26 mouse cellular contexts compared by ENCODE assay signal in the genomic region with DNA sequence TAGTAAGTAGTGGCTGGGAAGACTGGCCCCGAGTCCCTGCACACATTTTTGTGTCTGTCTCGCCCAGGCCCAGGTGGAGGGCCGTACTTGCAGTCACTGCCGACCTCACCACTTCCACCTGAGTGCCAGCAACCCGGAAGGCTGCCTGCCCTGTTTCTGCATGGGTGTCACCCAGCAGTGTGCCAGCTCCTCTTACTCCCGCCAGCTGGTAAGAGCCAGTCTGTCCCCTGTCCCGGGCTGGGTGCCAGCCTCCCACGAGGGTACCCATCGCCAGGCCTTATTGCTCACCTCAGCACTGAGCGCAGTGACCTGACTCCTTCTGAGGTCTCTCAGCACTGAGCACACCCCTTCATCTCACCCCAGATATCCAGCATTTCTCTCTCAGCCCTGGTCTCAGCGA. TPM values are rescaled to one million over a fixed set of nuclear protein-coding genes. Genes with fewer than 3 reads are reported as not detected.
DNase-seq lines count a peak whose midpoint lies in the region; TF ChIP-seq lines count a peak whose summit lies in the region.
"Had no signal": no experiment of that assay in that cellular context is flagged by ENCODE, and none has a peak within 500 bp of the region (broad histone marks: within the 10 kb centered on the region; RNA-seq: fewer than 3 reads in every experiment).

No protein-coding gene starts in this region.

- no peaks in the 10 kb centered on the region for H3K27me3 ChIP-seq in cerebellum, adult 2 months (ENCODE audit: control insufficient read depth, insufficient read depth, low read length)
- H3K27me3 ChIP-seq in forebrain, embryonic 10.5 days (ENCODE audit: poor library complexity, severe bottlenecking) = no peaks in the 10 kb centered on the region
- H3K27me3 ChIP-seq: embryonic facial prominence, embryonic 15.5 days; hindbrain, embryonic 15.5 days; kidney, embryonic 15.5 days; lung, embryonic 15.5 days had no signal

- H3K9me3 ChIP-seq in forebrain, embryonic 10.5 days = peaks cover 3% of the 10 kb centered on the region; the same call in 1 of the 2 replicates
- H3K9me3 ChIP-seq: embryonic facial prominence, embryonic 15.5 days; hindbrain, embryonic 15.5 days; kidney, embryonic 15.5 days; limb, embryonic 10.5 days; lung, embryonic 15.5 days had no signal

- WGBS in cerebellum, adult 2 months = 18% methylated on average over 11 of the region's 11 CpGs
- WGBS in forebrain, embryonic 10.5 days = 92% methylated on average over 11 of the region's 11 CpGs

- no peak for TF ChIP-seq CTCF in cerebellum, adult 2 months (IDR thresholded peaks at IDR 0.05; ENCODE audit: borderline replicate concordance, insufficient read depth, low read depth, low read length)

- H3K4me3 ChIP-seq in cerebellum, adult 2 months (replicated peaks; ENCODE audit: insufficient read depth, low read depth, low read length) = no peak overlapping the region
- H3K4me3 ChIP-seq in forebrain, embryonic 10.5 days = no peak overlapping the region
- H3K4me3 ChIP-seq: embryonic facial prominence, embryonic 15.5 days; heart, adult 2 months; hindbrain, embryonic 15.5 days; kidney, embryonic 15.5 days; limb, embryonic 10.5 days; lung, embryonic 15.5 days had no signal

- intact Hi-C loops in gastrocnemius, postnatal 36 days (cut with DNase I) = no loop called here

- peaks cover 40% of the 10 kb centered on the region for H3K4me1 ChIP-seq in cerebellum, adult 2 months (ENCODE audit: control insufficient read depth, insufficient read depth, low read length)
- H3K4me1 ChIP-seq in forebrain, embryonic 10.5 days = no peaks in the 10 kb centered on the region
- H3K4me1 ChIP-seq: embryonic facial prominence, embryonic 15.5 days; hindbrain, embryonic 15.5 days; kidney, embryonic 15.5 days; limb, embryonic 10.5 days; lung, embryonic 15.5 days had no signal

- no peak overlapping the region for H3K27ac ChIP-seq in cerebellum, adult 2 months (ENCODE audit: insufficient read depth, low read length)
- no peak overlapping the region for H3K27ac ChIP-seq in forebrain, embryonic 10.5 days
- H3K27ac ChIP-seq: embryonic facial prominence, embryonic 15.5 days; heart, adult 2 months; hindbrain, embryonic 15.5 days; kidney, embryonic 15.5 days; limb, embryonic 10.5 days; lung, embryonic 15.5 days had no signal

- DNase-seq in gastrocnemius, adult 8-10 months (ENCODE audit: low spot score in 2 of 2) = peak; percentile 36 to 44
- no peak for DNase-seq in gastrocnemius, postnatal 36 days
- DNase-seq in heart, postnatal 4 days = peak; percentile 43
- DNase-seq in heart, adult 8-10 months (ENCODE audit: low spot score) = no peak
- peak; percentile 69 to 78 for DNase-seq in cerebellum, adult 2 months
- DNase-seq in cerebellum, postnatal 25 days = peak; percentile 72 to 79
- no peak for DNase-seq in forebrain, embryonic 10.5 days (ENCODE audit: extremely low spot score, low spot score)
- no peak for DNase-seq in urinary bladder, adult 18-20 months (ENCODE audit: low spot score in 2 of 2)
- DNase-seq: adrenal gland, postnatal 14 days; B cell, adult 2 months; layer of hippocampus, postnatal 36 days; right cerebral cortex, adult 18-20 months; spleen, adult 18-20 months; thymus, postnatal 25 days had no signal

- peaks cover 100% of the 10 kb centered on the region for H3K36me3 ChIP-seq in forebrain, embryonic 10.5 days (replicated peaks)
- H3K36me3 ChIP-seq: hindbrain, embryonic 15.5 days had no signal

- no peak for TF ChIP-seq POLR2A in cerebellum, adult 2 months (IDR thresholded peaks at IDR 0.05; ENCODE audit: borderline replicate concordance, insufficient read depth, low read length)

RNA-seq across cellular contexts. Expression of a gene that starts 52.4 kb away (rescaled TPM):
- not detected for total RNA-seq in gastrocnemius, adult 8-10 months (2022)
- total RNA-seq in gastrocnemius, postnatal 36 days (2021) = not detected
- total RNA-seq in heart, postnatal 4 days (2021) = not detected
- not detected for total RNA-seq in heart, adult 8-10 months (2022)
- not detected in 2 replicates for polyA plus RNA-seq in cerebellum, adult 2 months (2012; rRNA removed)
- not detected in 2 replicates for polyA plus RNA-seq in forebrain, embryonic 10.5 days (2016; fragmentation: Nextera tagmentation; extraction: Ambion mirVana)
- total RNA-seq: adrenal gland, postnatal 14 days; heart, adult 2 months; layer of hippocampus, postnatal 36 days; megakaryocyte-erythroid progenitor cell, adult 5-6 weeks had no signal
- polyA plus RNA-seq: forebrain, embryonic 11.5 days; heart, adult 2 months; intestine, embryonic 16.5 days; kidney, embryonic 15.5 days; limb, embryonic 10.5 days; liver, embryonic 11.5 days; neural tube, embryonic 11.5 days; stomach, embryonic 14.5 days had no signal

RNA-seq across cellular contexts. Expression of a gene that starts 53.4 kb away (rescaled TPM):
- 10 to 100 TPM; 42.0 to 54.1 (median 50.0) TPM for total RNA-seq in gastrocnemius, adult 8-10 months (2022)
- total RNA-seq in gastrocnemius, postnatal 36 days (2021) = 10 to 100 TPM; 84.4 to 94.7 TPM
- total RNA-seq in heart, postnatal 4 days (2021) = 100 to 1,000 TPM; 467 to 506 TPM
- total RNA-seq in heart, adult 8-10 months (2022) = 100 to 1,000 TPM; 124 to 205 (median 189) TPM
- 2.8 and 3.1 TPM in 2 replicates for polyA plus RNA-seq in cerebellum, adult 2 months (2012; rRNA removed)
- 15.6 and 17.9 TPM in 2 replicates for polyA plus RNA-seq in forebrain, embryonic 10.5 days (2016; fragmentation: Nextera tagmentation; extraction: Ambion mirVana)
- total RNA-seq: megakaryocyte-erythroid progenitor cell, adult 5-6 weeks had no signal

Comparison
In these comparisons a context has a peak if more than half of its experiments do, and no peak if none do; other contexts are left out.
1. DNase-seq: peak in gastrocnemius, adult 8-10 months (2 of 2), heart, postnatal 4 days (single experiment), cerebellum, adult 2 months (2 of 2) and cerebellum, postnatal 25 days (2 of 2); none in gastrocnemius, postnatal 36 days (0 of 2), heart, adult 8-10 months (single experiment), forebrain, embryonic 10.5 days (single experiment) and urinary bladder, adult 18-20 months (0 of 2).